ENCODE assay signal across 24 mouse cellular contexts in genomic region chr16:5527936-5528335, GRCm38 (mm10).
"Had no signal": no experiment of that assay in that cellular context is flagged by ENCODE, and none has a peak within 500 bp of the region (broad histone marks: within the 10 kb centered on the region; RNA-seq: fewer than 3 reads in every experiment).

No protein-coding gene starts in this region.

- H3K4me2 ChIP-seq: intestine, embryonic 15.5 days; kidney, embryonic 15.5 days; limb, embryonic 13.5 days; liver, embryonic 12.5 days; liver, embryonic 15.5 days; midbrain, embryonic 13.5 days; neural tube, embryonic 13.5 days; stomach, embryonic 15.5 days had no signal

- H3K36me3 ChIP-seq: intestine, embryonic 15.5 days; kidney, embryonic 15.5 days; limb, embryonic 10.5 days; limb, embryonic 13.5 days; liver, embryonic 12.5 days; liver, embryonic 15.5 days; midbrain, embryonic 10.5 days; midbrain, embryonic 13.5 days; neural tube, embryonic 13.5 days; stomach, embryonic 15.5 days had no signal

- H3K4me1 ChIP-seq: intestine, embryonic 15.5 days; limb, embryonic 10.5 days; limb, embryonic 13.5 days; liver, embryonic 12.5 days; liver, embryonic 15.5 days; midbrain, embryonic 13.5 days; stomach, embryonic 15.5 days had no signal

- H3K9me3 ChIP-seq: intestine, embryonic 15.5 days; kidney, embryonic 15.5 days; limb, embryonic 10.5 days; limb, embryonic 13.5 days; liver, embryonic 12.5 days; liver, embryonic 15.5 days; midbrain, embryonic 10.5 days; midbrain, embryonic 13.5 days; neural tube, embryonic 13.5 days; stomach, embryonic 15.5 days had no signal

- H3K27ac ChIP-seq: intestine, embryonic 15.5 days; kidney, embryonic 15.5 days; limb, embryonic 10.5 days; limb, embryonic 13.5 days; liver, embryonic 12.5 days; liver, embryonic 15.5 days; midbrain, embryonic 10.5 days; midbrain, embryonic 13.5 days; neural tube, embryonic 13.5 days; stomach, embryonic 15.5 days had no signal

- H3K27me3 ChIP-seq: intestine, embryonic 15.5 days; kidney, embryonic 15.5 days; limb, embryonic 13.5 days; liver, embryonic 12.5 days; liver, embryonic 15.5 days; megakaryocyte, embryonic 14.5 days; midbrain, embryonic 13.5 days; neural tube, embryonic 13.5 days; stomach, embryonic 15.5 days had no signal

- ATAC-seq: intestine, embryonic 15.5 days; liver, embryonic 12.5 days; midbrain, embryonic 13.5 days; midbrain, embryonic 16.5 days had no signal

- DNase-seq: kidney, adult 11 months; kidney, adult 8-10 months; kidney, postnatal 10 days; kidney, postnatal 36 days; liver; retina, postnatal 1 day; right cerebral cortex, postnatal 25 days; spleen, adult 18-20 months; thymus, adult 2 months; thymus, postnatal 14 days; thymus, postnatal 4 days had no signal

- H3K9ac ChIP-seq: intestine, embryonic 15.5 days; kidney, embryonic 15.5 days; limb, embryonic 13.5 days; liver, embryonic 12.5 days; liver, embryonic 15.5 days; midbrain, embryonic 13.5 days; neural tube, embryonic 13.5 days; stomach, embryonic 15.5 days had no signal

- H3K4me3 ChIP-seq: intestine, embryonic 15.5 days; kidney, embryonic 15.5 days; limb, embryonic 10.5 days; limb, embryonic 13.5 days; liver, embryonic 12.5 days; liver, embryonic 15.5 days; megakaryocyte, embryonic 14.5 days; midbrain, embryonic 10.5 days; midbrain, embryonic 13.5 days; myocyte; neural tube, embryonic 13.5 days; stomach, embryonic 15.5 days had no signal
